Mouse (Mus musculus): ENCODE measurements around the gene Gm13283.

- no peak for TF ChIP-seq HCFC1 (IDR thresholded peaks at IDR 0.05; ENCODE audit: borderline replicate concordance, insufficient read depth, low read length)
- no peak for TF ChIP-seq CHD2 (IDR thresholded peaks at IDR 0.05; ENCODE audit: low read depth, low read length)
- TF ChIP-seq ZNF384 (IDR thresholded peaks at IDR 0.05; ENCODE audit: low read depth, low read length): no peak
- no peak for TF ChIP-seq MAFK (IDR thresholded peaks at IDR 0.05; ENCODE audit: insufficient read depth, low read depth, low read length)
- no peak for TF ChIP-seq ZC3H11A (IDR thresholded peaks at IDR 0.05; ENCODE audit: borderline replicate concordance, low read depth, low read length)
Measured at GRCm38 (mm10) chr4:88741426-88741825, 18.5 kb upstream of the Gm13283 start.
